Mouse (Mus musculus) cerebellum, adult 2 months (tissue): ENCODE results near the gene Rnf152.

Experiments used
- CTCF ChIP-seq: fragments of 200-500 bp; IDR thresholded peaks from 2 replicates; pipeline ENCODE4 v1.5.1; 2011; ENCODE audit warnings: low read depth, mild to moderate bottlenecking, control low read depth, low read length, moderate library complexity, borderline replicate concordance; ENCODE audit not compliant: insufficient read depth
- POLR2A ChIP-seq: fragments of 200-500 bp; IDR thresholded peaks from 2 replicates; pipeline ENCODE4 v1.6.1; 2011; ENCODE audit warnings: low read length, control low read depth, borderline replicate concordance; ENCODE audit not compliant: insufficient read depth

GRCm38 (mm10) chr1:105240185-105240584 is 116.3 kb downstream of the Rnf152 start:
- TF ChIP-seq POLR2A (no peak), CTCF (no peak)
